Mouse (Mus musculus) limb, embryonic 15.5 days (tissue): ENCODE data around the gene Tmem247. TPM values are rescaled to one million over a fixed set of nuclear protein-coding genes. Genes with fewer than 3 reads are reported as not detected.

Experiments used
- ATAC-seq: fragments of 200-750 bp; cut with Nextera tagmentation; 2 replicates; pipeline ENCODE4 v1.8.0; 2017; ENCODE audit warnings: low read depth, moderate TSS enrichment; ENCODE audit not compliant: insufficient number of reproducible peaks, low FRiP score, low TSS enrichment
- H3K27ac ChIP-seq: fragments of 300-500 bp; sonication (generic); 2 replicates; pipeline ENCODE4 v1.5.1; 2015; ENCODE audit warnings: moderate library complexity, mild to moderate bottlenecking, inconsistent platforms
- H3K27me3 ChIP-seq: fragments of 300-500 bp; sonication (generic); 2 replicates; pipeline ENCODE4 v1.6.1; 2015; ENCODE audit warnings: inconsistent platforms
- H3K36me3 ChIP-seq: fragments of 300-500 bp; sonication (generic); 2 replicates; pipeline ENCODE4 v1.6.1; 2015; ENCODE audit warnings: inconsistent platforms
- H3K4me1 ChIP-seq: fragments of 300-500 bp; sonication (generic); 2 replicates; pipeline ENCODE4 v1.6.1; 2015; ENCODE audit warnings: inconsistent platforms
- H3K4me2 ChIP-seq: fragments of 300-500 bp; sonication (generic); 2 replicates; pipeline ENCODE4 v1.6.1; 2015; ENCODE audit warnings: mild to moderate bottlenecking, inconsistent platforms
- H3K4me3 ChIP-seq: fragments of 300-500 bp; sonication (generic); 2 replicates; pipeline ENCODE4 v1.5.1; 2015; ENCODE audit warnings: mild to moderate bottlenecking, inconsistent platforms
- H3K9ac ChIP-seq: fragments of 300-500 bp; sonication (generic); 2 replicates; pipeline ENCODE4 v1.6.1; 2015; ENCODE audit warnings: inconsistent platforms
- H3K9me3 ChIP-seq: fragments of 300-500 bp; sonication (generic); 2 replicates; pipeline ENCODE4 v1.6.1; 2016; ENCODE audit warnings: inconsistent platforms
- WGBS: fragments of 180-500 bp; shearing (Covaris S2); methylation state at CpG from one replicate; pipeline ENCODE4 v1.1.7; 2015; 5-methylcytosine and 5-hydroxymethylcytosine counted together
- polyA plus RNA-seq: library from polyadenylated mRNA; unstranded; fragments of >200 nt; fragmentation: Nextera tagmentation; extraction: Ambion mirVana; gene quantifications from 2 replicates; pipeline ENCODE4 v1.2.1, GENCODE M21; 2015

The Tmem247 gene
- polyA plus RNA-seq, 1 experiment from 2014 or later: not detected

DNA sequence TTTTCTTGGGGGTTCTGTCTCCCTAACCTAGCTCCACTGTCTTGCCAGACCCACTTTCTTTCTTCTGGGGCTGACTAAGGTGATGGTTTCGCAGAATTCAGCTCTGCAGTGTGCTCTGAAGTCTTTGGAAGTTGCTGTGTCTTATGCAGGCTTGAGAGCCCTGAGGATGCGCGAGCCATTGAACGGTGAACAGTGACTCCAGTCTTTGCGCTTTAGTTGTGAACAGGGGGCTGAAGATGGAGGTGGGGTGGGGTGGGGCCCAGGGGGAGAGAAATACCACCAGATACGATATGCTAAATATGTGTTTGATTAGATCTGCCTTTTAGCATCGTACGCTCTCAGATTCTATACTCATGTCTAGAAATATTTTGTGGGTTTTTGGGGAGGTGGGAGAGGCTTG lies 48.0 kb downstream of the Tmem247 start:
- H3K36me3 ChIP-seq: peaks cover 8% of the 10 kb centered on the region
- H3K9ac ChIP-seq: no peak overlapping the region
- peak overlapping the region; percentile 97 for H3K27ac ChIP-seq
- WGBS: 69% methylated on average over 8 of the region's 8 CpGs
- peaks cover 68% of the 10 kb centered on the region for H3K4me1 ChIP-seq
- no peak for ATAC-seq
- peak overlapping the region; percentile 76 for H3K4me2 ChIP-seq
- no peaks in the 10 kb centered on the region for H3K27me3 ChIP-seq
- H3K9me3 ChIP-seq: no peaks in the 10 kb centered on the region
- H3K4me3 ChIP-seq: peak overlapping the region; percentile 82

- H3K4me3 ChIP-seq: no peak overlapping the region
- 78% methylated on average over 10 of the region's 10 CpGs for WGBS
- peaks cover 18% of the 10 kb centered on the region for H3K36me3 ChIP-seq
- peaks cover 69% of the 10 kb centered on the region for H3K4me1 ChIP-seq
- no peak overlapping the region for H3K27ac ChIP-seq
- no peaks in the 10 kb centered on the region for H3K27me3 ChIP-seq
- no peak overlapping the region for H3K4me2 ChIP-seq
- no peak overlapping the region for H3K9ac ChIP-seq
- ATAC-seq: no peak
- no peaks in the 10 kb centered on the region for H3K9me3 ChIP-seq
Measured at GRCm38 (mm10) chr17:86966040-86966439, 48.9 kb downstream of the Tmem247 start.

DNA sequence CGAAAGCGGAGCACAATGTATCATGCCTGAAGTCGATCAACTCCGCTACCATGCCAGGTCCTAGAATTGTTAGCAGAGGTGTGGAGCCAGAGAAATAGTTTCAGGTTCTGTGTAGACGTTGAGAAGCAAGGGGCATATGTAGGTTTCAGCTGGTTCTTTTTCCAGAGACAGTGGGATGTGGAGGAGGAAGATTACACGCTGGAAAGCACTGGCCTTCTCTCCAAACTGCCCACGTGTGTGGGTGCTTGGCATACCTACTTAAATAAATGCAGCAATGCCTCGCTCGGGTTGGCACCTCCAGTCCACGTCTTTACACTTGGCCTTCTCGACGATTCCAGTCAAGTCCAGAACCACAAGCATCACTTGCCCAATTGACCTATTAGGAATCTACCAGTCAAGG lies 49.9 kb downstream of the Tmem247 start:
- Histone ChIP-seq H3K4me2 (0 out of 2 replicates have a peak overlapping the region, but pooled peaks have one; percentile 4), H3K9ac (no peak overlapping the region), H3K36me3 (peaks cover 20% of the 10 kb centered on the region), H3K27ac (no peak overlapping the region), H3K4me3 (no peak overlapping the region), H3K27me3 (no peaks in the 10 kb centered on the region), H3K4me1 (peaks cover 60% of the 10 kb centered on the region), H3K9me3 (no peaks in the 10 kb centered on the region)
- ATAC-seq: no peak
- WGBS: 89% methylated on average over 12 of the region's 12 CpGs

GRCm38 (mm10) chr17:86967536-86968525 lies 50.7 kb downstream of the Tmem247 start:
- H3K36me3 ChIP-seq: peaks cover 27% of the 10 kb centered on the region
- 0 out of 2 replicates have a peak overlapping the region, but pooled peaks have one; percentile 4 for H3K4me2 ChIP-seq
- H3K4me3 ChIP-seq: no peak overlapping the region
- 59% methylated on average over 10 of the region's 10 CpGs for WGBS
- peak overlapping the region; percentile 28; the same call in 1 of the 2 replicates for H3K27ac ChIP-seq
- H3K27me3 ChIP-seq: no peaks in the 10 kb centered on the region
- ATAC-seq: no peak
- peaks cover 57% of the 10 kb centered on the region for H3K4me1 ChIP-seq
- no peaks in the 10 kb centered on the region for H3K9me3 ChIP-seq
- no peak overlapping the region for H3K9ac ChIP-seq

DNA sequence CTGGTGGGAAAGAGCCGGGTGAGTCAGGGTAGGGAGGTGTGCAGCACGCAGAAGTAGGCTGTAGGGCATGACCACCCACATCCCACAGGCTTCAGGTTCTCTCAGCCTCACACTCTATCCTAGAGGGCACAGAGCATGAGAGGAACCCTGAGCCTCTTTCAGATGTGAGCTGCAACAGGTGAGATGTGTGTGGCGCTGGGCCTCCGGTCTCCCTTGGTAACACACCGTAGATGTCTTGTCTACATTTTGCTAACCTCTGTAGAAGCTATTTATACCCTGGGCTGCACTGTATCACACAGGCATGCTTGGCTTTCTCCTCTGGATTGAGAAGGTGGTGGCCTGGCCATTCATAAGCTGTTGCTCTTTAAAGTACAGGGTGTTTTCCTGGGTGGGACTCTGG lies 51.4 kb downstream of the Tmem247 start:
- no peak for ATAC-seq
- Histone ChIP-seq H3K4me1 (peaks cover 57% of the 10 kb centered on the region), H3K27ac (no peak overlapping the region), H3K27me3 (no peaks in the 10 kb centered on the region), H3K36me3 (peaks cover 33% of the 10 kb centered on the region), H3K9me3 (no peaks in the 10 kb centered on the region), H3K4me3 (no peak overlapping the region), H3K9ac (no peak overlapping the region), H3K4me2 (no peak overlapping the region)
- WGBS: 78% methylated on average over 5 of the region's 5 CpGs

GRCm38 (mm10) chr17:86969582-86969981 lies 52.4 kb downstream of the Tmem247 start:
- 69% methylated on average over 5 of the region's 5 CpGs for WGBS
- H3K27ac ChIP-seq: no peak overlapping the region
- H3K9ac ChIP-seq: no peak overlapping the region

DNA sequence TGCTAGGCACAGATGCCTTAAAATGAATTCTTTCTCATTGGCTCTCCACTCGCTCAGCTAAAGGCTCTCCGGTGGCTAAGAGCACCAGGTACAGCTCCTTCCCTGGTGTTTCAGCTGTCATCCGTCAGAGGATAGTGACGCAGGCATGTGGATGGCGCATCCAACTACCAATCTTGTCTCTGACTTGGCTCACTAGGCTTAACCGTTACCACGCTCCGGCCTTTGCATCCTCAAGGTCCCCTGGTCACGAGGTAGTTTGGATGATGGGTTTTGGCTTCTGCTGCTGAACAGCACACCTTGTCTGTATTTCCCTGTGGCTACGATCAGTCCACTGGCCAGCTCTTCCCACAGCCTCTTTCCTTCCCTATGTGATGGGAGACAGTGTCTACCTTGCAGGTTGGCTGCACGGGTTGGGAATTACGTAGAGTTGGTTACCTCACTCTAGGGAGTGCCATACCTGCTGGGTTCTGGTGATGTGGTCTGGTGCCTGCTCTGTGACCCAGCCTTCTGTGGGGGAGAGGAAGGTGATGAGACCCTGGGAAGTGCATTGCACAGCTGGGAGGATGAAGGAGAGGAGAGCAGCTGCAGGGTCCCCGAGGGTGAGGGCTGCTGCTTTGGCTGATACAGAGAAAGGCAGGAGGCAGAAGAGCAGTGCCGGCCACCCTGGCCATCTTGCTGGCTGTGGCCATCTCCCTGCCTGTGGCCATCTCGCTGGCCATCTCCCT lies 53.0 kb downstream of the Tmem247 start:
- Histone ChIP-seq H3K9ac (no peak overlapping the region), H3K4me1 (peaks cover 43% of the 10 kb centered on the region), H3K27me3 (no peaks in the 10 kb centered on the region), H3K9me3 (no peaks in the 10 kb centered on the region), H3K4me3 (no peak overlapping the region), H3K36me3 (peaks cover 46% of the 10 kb centered on the region), H3K4me2 (no peak overlapping the region), H3K27ac (no peak overlapping the region)
- no peak for ATAC-seq
- 93% methylated on average over 14 of the region's 15 CpGs for WGBS

More at GRCm38 (mm10) chr17:86969582-86969981, 52.4 kb downstream of the Tmem247 start:
- Histone ChIP-seq H3K36me3 (peaks cover 42% of the 10 kb centered on the region), H3K4me2 (no peak overlapping the region), H3K9me3 (no peaks in the 10 kb centered on the region), H3K4me1 (peaks cover 49% of the 10 kb centered on the region), H3K27me3 (no peaks in the 10 kb centered on the region), H3K4me3 (no peak overlapping the region)
- no peak for ATAC-seq

- 75% methylated on average over 5 of the region's 5 CpGs for WGBS
- Histone ChIP-seq H3K4me2 (no peak overlapping the region), H3K27ac (no peak overlapping the region), H3K4me1 (peaks cover 34% of the 10 kb centered on the region), H3K9ac (no peak overlapping the region), H3K36me3 (peaks cover 52% of the 10 kb centered on the region), H3K9me3 (no peaks in the 10 kb centered on the region), H3K4me3 (no peak overlapping the region), H3K27me3 (no peaks in the 10 kb centered on the region)
- ATAC-seq: no peak
Measured at GRCm38 (mm10) chr17:86971036-86971435, 53.9 kb downstream of the Tmem247 start.

GRCm38 (mm10) chr17:86971860-86972259 lies 54.7 kb downstream of the Tmem247 start:
- H3K4me1 ChIP-seq: peaks cover 33% of the 10 kb centered on the region
- no peaks in the 10 kb centered on the region for H3K9me3 ChIP-seq
- H3K9ac ChIP-seq: no peak overlapping the region
- no peaks in the 10 kb centered on the region for H3K27me3 ChIP-seq
- H3K4me2 ChIP-seq: no peak overlapping the region
- ATAC-seq: no peak
- 87% methylated on average over 7 of the region's 7 CpGs for WGBS
- H3K36me3 ChIP-seq: peaks cover 57% of the 10 kb centered on the region
- no peak overlapping the region for H3K4me3 ChIP-seq
- no peak overlapping the region for H3K27ac ChIP-seq

Other genes starting within 250 kb of the Tmem247 start
- 5.6 and 5.9 TPM in 2 replicates for gene Epas1, start 163.6 kb upstream of the Tmem247 start, polyA plus RNA-seq
- 0.24 TPM in 1 of 2 replicates, not detected in the other for gene Atp6v1e2, start 30.5 kb downstream of the Tmem247 start, polyA plus RNA-seq
- 22.0 and 23.0 TPM in 2 replicates for gene Rhoq, start 45.7 kb downstream of the Tmem247 start, polyA plus RNA-seq
- 28.3 and 30.4 TPM in 2 replicates for gene Pigf, start 108.1 kb downstream of the Tmem247 start, polyA plus RNA-seq
- gene Cript, start 108.2 kb downstream of the Tmem247 start, polyA plus RNA-seq: 101 and 117 TPM in 2 replicates
- gene Socs5, start 190.3 kb downstream of the Tmem247 start, polyA plus RNA-seq: 13.1 and 15.5 TPM in 2 replicates